Mouse (Mus musculus): ENCODE results near the gene Trim43a.

GRCm38 (mm10) chr9:88558146-88558545 is 22.5 kb upstream of the Trim43a start:
- TF ChIP-seq CTCF (IDR thresholded peaks at IDR 0.05; ENCODE audit: low read depth, low read length) (no peak), POLR2A (IDR thresholded peaks at IDR 0.05; ENCODE audit: borderline replicate concordance, low read depth, low read length) (no peak)
